Mouse (Mus musculus) retina, embryonic 14.5 days (tissue): ENCODE results near the gene Pif1.

ENCODE experiments used
- DNase-seq: peaks from one replicate; pipeline ENCODE4 v3.0.0-alpha.2; 2015; ENCODE audit warnings: low spot score

Pif1 gene

GRCm38 (mm10) chr9:65586406-65587269, at the start of gene Pif1:
Pif1 (plus strand) TSS chr9:65587160.
- peak; percentile 92 for DNase-seq

- DNase-seq = no peak
These were observed 48.9 kb upstream of the Pif1 start for GRCm38 (mm10) chr9:65537901-65538630.

GRCm38 (mm10) chr9:65539697-65540096, 47.3 kb upstream of the Pif1 start:
- DNase-seq = no peak

GRCm38 (mm10) chr9:65541126-65542068, 45.6 kb upstream of the Pif1 start:
- DNase-seq = no peak

GRCm38 (mm10) chr9:65542111-65542524, 44.8 kb upstream of the Pif1 start:
- no peak for DNase-seq

GRCm38 (mm10) chr9:65545635-65546412, 41.1 kb upstream of the Pif1 start:
- DNase-seq = no peak

- DNase-seq = no peak
These were observed 40.6 kb upstream of the Pif1 start for GRCm38 (mm10) chr9:65546413-65546695.

GRCm38 (mm10) chr9:65547111-65547510, 39.8 kb upstream of the Pif1 start:
- DNase-seq = no peak

- no peak for DNase-seq
These were observed 39.1 kb upstream of the Pif1 start for GRCm38 (mm10) chr9:65547844-65548243.

GRCm38 (mm10) chr9:65548311-65548710, 38.6 kb upstream of the Pif1 start:
- no peak for DNase-seq

- no peak for DNase-seq
These were observed 37.8 kb upstream of the Pif1 start for GRCm38 (mm10) chr9:65549139-65549538.

GRCm38 (mm10) chr9:65549643-65550042, 37.3 kb upstream of the Pif1 start:
- DNase-seq = no peak

- DNase-seq = no peak
These were observed 36.7 kb upstream of the Pif1 start for GRCm38 (mm10) chr9:65550079-65550831.

- DNase-seq = no peak
These were observed 35.9 kb upstream of the Pif1 start for GRCm38 (mm10) chr9:65551035-65551434.

GRCm38 (mm10) chr9:65552141-65552540, 34.8 kb upstream of the Pif1 start:
- no peak for DNase-seq

GRCm38 (mm10) chr9:65552711-65553110, 34.2 kb upstream of the Pif1 start:
- DNase-seq = no peak

GRCm38 (mm10) chr9:65555001-65555405, 32.0 kb upstream of the Pif1 start:
- DNase-seq = no peak

GRCm38 (mm10) chr9:65555621-65556020, 31.3 kb upstream of the Pif1 start:
- DNase-seq = no peak

GRCm38 (mm10) chr9:65556349-65556748, 30.6 kb upstream of the Pif1 start:
- DNase-seq = no peak

GRCm38 (mm10) chr9:65556979-65557378, 30.0 kb upstream of the Pif1 start:
- no peak for DNase-seq

- DNase-seq = no peak
These were observed 28.2 kb upstream of the Pif1 start for GRCm38 (mm10) chr9:65558806-65559205.
